Mouse (Mus musculus) small intestine, adult 2 months (tissue): Measurements from ENCODE around the gene Larp6.
A peak's percentile ranks its signal among the peaks of the same experiment; 100 is the strongest.

Source experiments
- CTCF ChIP-seq: fragments of 200-500 bp; IDR thresholded peaks from 2 replicates; pipeline ENCODE4 v1.5.1; 2012; ENCODE audit warnings: low read depth, mild to moderate bottlenecking, control low read depth, inconsistent platforms, low read length, moderate library complexity, mixed read lengths; ENCODE audit not compliant: insufficient replicate concordance, insufficient read length; ENCODE audit errors: extremely low read depth
- POLR2A ChIP-seq: fragments of 200-500 bp; IDR thresholded peaks from 2 replicates; pipeline ENCODE4 v1.6.1; 2012; ENCODE audit warnings: low read depth, mild to moderate bottlenecking, control low read depth, inconsistent platforms, low read length, moderate library complexity

GRCm38 (mm10) chr9:60718284-60718683, 5.5 kb downstream of the Larp6 start:
- no peak for TF ChIP-seq POLR2A
- TF ChIP-seq CTCF, result peak; percentile 23; the same call in 1 of the 2 replicates
